Mouse (Mus musculus) forebrain, embryonic 11.5 days (tissue): ENCODE results near the gene Krt14. TPM values are rescaled to one million over a fixed set of nuclear protein-coding genes. Genes with fewer than 3 reads are reported as not detected.

Source experiments
- ATAC-seq: fragments of 200-750 bp; cut with Nextera tagmentation; replicated peaks from 2 replicates; pipeline ENCODE4 v1.8.0; 2017; ENCODE audit warnings: moderate TSS enrichment; ENCODE audit not compliant: low FRiP score
- DNase-seq: peaks from one replicate; pipeline ENCODE4 v3.0.0-alpha.2; 2017; ENCODE audit warnings: low spot score
- H3K27ac ChIP-seq: fragments of 300-500 bp; sonication (generic); 2 replicates; pipeline ENCODE4 v1.5.1; 2014; ENCODE audit warnings: low read depth, low read length
- H3K27me3 ChIP-seq: fragments of 300-500 bp; sonication (generic); 2 replicates; pipeline ENCODE4 v1.6.1; 2014; ENCODE audit warnings: mild to moderate bottlenecking, low read length, mixed read lengths; ENCODE audit not compliant: control insufficient read depth, insufficient read depth
- H3K36me3 ChIP-seq: fragments of 300-500 bp; sonication (generic); 2 replicates; pipeline ENCODE4 v1.6.1; 2014; ENCODE audit warnings: mild to moderate bottlenecking, low read length, moderate library complexity, mixed read lengths; ENCODE audit not compliant: control insufficient read depth, insufficient read depth
- H3K4me1 ChIP-seq: fragments of 300-500 bp; sonication (generic); replicated peaks from 2 replicates; pipeline ENCODE4 v1.6.1; 2014; ENCODE audit warnings: low read length, mixed read lengths; ENCODE audit not compliant: control insufficient read depth, insufficient read depth
- H3K4me2 ChIP-seq: fragments of 300-500 bp; sonication (generic); 2 replicates; pipeline ENCODE4 v1.6.1; 2014; ENCODE audit warnings: low read depth, mild to moderate bottlenecking, low read length, moderate library complexity, mixed read lengths; ENCODE audit not compliant: severe bottlenecking
- H3K4me3 ChIP-seq: fragments of 300-500 bp; sonication (generic); 2 replicates; pipeline ENCODE4 v1.5.1; 2014; ENCODE audit warnings: low read depth, low read length
- H3K9ac ChIP-seq: fragments of 300-500 bp; sonication (generic); 2 replicates; pipeline ENCODE4 v1.6.1; 2014; ENCODE audit warnings: low read length
- H3K9me3 ChIP-seq: fragments of 300-500 bp; sonication (generic); 2 replicates; pipeline ENCODE4 v1.6.1; 2016; ENCODE audit warnings: low read length, mixed read lengths; ENCODE audit not compliant: control insufficient read depth
- WGBS: fragments of 180-500 bp; shearing (Covaris S2); extraction: QIAGEN DNeasy Blood & Tissue Kit; methylation state at CpG from one replicate; pipeline ENCODE4 v1.1.7; 2014; 5-methylcytosine and 5-hydroxymethylcytosine counted together
- polyA plus RNA-seq: library from polyadenylated mRNA; unstranded; fragments of >200 nt; fragmentation: Nextera tagmentation; extraction: Ambion mirVana; gene quantifications from 2 replicates; pipeline ENCODE4 v1.2.1, GENCODE M21; 2014

Krt14 gene
- polyA plus RNA-seq, 1 experiment from 2014 or later: 1.7 TPM

DNA sequence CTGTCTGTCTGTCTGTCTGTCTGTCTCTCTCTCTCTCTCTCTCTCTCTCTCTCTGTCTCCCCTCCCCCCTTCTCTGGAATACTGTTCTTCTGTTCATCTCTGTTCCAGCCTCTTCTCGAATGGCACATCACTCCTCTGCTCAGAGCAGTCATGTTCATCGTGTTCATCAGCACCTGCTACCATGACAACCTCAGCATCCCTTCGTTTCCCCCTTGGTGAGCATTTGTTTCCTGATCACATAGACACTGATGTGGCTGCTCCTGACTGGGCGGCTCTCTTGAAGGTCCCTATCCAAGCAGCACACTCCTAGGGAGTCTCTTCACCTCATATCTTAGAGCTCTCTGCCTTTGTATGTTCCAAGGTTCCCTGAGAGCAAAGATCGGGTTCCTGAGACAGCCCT, 29.0 kb downstream of the Krt14 start:
- no peak for ATAC-seq
- no peaks in the 10 kb centered on the region for H3K4me1 ChIP-seq
- H3K4me3 ChIP-seq: no peak overlapping the region
- WGBS: 84% methylated on average over 5 of the region's 5 CpGs
- no peaks in the 10 kb centered on the region for H3K27me3 ChIP-seq
- no peak overlapping the region for H3K9ac ChIP-seq
- H3K4me2 ChIP-seq: no peak overlapping the region
- no peak for DNase-seq
- H3K27ac ChIP-seq: no peak overlapping the region
- H3K9me3 ChIP-seq: no peaks in the 10 kb centered on the region
- H3K36me3 ChIP-seq: no peaks in the 10 kb centered on the region

DNA sequence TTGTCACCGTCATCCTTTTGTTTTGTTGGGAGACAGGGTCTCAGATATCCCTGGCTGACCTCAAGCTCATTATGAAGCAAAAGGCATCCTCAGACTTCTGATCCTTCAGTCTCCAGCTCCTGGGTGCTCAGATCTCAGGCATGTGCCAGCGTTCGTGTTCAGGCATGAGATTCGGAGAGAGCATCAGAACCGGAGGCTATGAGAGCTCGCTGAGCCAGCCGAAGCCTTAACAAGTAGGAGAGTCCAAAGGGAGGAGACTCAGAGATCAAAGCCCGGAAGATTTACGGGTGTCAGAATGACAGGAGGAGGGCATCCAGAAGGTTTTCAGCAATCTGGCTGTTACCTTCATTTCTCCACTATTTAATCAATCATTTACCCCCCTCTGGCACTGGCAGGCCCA, 30.6 kb downstream of the Krt14 start:
- no peak overlapping the region for H3K4me3 ChIP-seq
- no peak for DNase-seq
- no peaks in the 10 kb centered on the region for H3K4me1 ChIP-seq
- no peak for ATAC-seq
- H3K27ac ChIP-seq: no peak overlapping the region
- no peaks in the 10 kb centered on the region for H3K36me3 ChIP-seq
- H3K9me3 ChIP-seq: no peaks in the 10 kb centered on the region
- no peak overlapping the region for H3K4me2 ChIP-seq
- 85% methylated on average over 9 of the region's 9 CpGs for WGBS
- no peak overlapping the region for H3K9ac ChIP-seq
- H3K27me3 ChIP-seq: no peaks in the 10 kb centered on the region

DNA sequence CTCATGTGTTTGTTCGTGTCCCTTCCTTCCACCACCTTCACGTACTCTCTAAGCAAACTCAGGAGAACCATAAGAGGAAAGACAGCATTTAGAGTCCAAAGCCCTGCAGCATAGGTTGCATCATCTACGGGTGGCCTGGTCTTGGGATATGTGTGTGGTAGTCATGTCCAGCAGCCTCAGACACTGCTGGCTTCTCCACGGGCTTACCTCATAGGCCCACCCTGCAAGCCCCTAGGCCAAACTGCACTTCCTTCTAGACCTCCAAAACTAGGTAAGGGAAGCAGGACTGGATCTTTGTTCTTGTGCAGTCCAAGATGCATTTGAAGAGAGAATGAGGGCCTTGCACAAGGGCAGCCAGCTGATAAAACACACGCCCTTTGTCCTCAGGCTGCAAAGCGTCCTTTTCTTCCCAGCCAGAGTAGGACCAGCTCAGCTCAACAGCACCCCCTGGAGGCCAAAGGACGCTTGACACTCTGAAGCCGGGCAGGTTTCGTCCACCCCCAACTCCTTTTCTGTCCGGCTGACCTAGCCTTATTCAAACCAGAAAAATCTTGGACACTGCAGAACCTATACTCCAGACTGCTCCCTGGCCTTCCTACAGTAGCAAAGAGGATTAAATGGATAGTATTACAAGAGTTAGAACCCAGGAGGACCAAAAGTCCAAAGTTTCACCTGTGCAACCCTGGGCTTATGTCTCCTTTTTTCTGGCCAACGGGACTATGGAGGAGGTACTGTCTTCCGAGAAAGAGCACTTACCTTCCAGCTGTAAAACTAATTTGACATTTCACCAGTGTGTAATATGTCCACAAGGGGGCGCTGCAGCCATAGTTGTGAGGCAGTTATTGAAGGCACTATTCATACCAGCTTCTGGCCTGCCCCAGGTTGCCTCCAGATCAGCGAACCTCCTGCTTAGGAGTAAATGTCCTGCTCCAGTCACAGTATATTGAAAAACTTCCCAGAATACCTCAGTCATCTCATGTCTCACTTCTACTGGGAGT, 38.3 kb downstream of the Krt14 start:
- Histone ChIP-seq H3K4me3 (no peak overlapping the region), H3K4me1 (no peaks in the 10 kb centered on the region), H3K4me2 (no peak overlapping the region), H3K27me3 (no peaks in the 10 kb centered on the region), H3K9ac (no peak overlapping the region), H3K36me3 (no peaks in the 10 kb centered on the region), H3K9me3 (no peaks in the 10 kb centered on the region), H3K27ac (no peak overlapping the region)
- 30% methylated on average over 14 of the region's 14 CpGs for WGBS
- peak; percentile 90 for DNase-seq
- peak; percentile 64 for ATAC-seq

DNA sequence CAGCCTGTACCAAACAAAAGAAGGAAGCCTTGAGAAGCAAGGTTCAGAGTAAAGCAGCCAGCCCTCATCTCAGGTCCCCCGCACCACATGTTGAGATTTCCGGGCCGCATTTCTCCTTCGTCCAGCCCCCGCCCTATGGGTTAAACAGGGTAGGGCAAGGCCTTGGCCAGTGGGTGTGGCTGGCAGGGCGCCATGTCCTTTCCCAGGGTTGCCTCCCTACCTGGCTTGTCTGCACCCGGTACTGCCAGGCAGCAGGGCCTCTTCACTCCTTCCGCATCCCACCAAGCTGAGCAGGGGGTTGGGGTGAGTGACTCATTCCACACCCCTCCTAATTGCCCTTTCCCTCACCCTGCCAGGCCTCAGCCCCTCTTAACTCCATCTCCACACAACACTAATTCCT, 39.3 kb downstream of the Krt14 start:
- H3K9ac ChIP-seq: no peak overlapping the region
- ATAC-seq: no peak
- 94% methylated on average over 8 of the region's 8 CpGs for WGBS
- H3K4me1 ChIP-seq: no peaks in the 10 kb centered on the region
- H3K27me3 ChIP-seq: no peaks in the 10 kb centered on the region
- DNase-seq: no peak
- no peak overlapping the region for H3K4me3 ChIP-seq
- no peak overlapping the region for H3K27ac ChIP-seq
- H3K9me3 ChIP-seq: no peaks in the 10 kb centered on the region
- H3K4me2 ChIP-seq: no peak overlapping the region
- H3K36me3 ChIP-seq: no peaks in the 10 kb centered on the region

DNA sequence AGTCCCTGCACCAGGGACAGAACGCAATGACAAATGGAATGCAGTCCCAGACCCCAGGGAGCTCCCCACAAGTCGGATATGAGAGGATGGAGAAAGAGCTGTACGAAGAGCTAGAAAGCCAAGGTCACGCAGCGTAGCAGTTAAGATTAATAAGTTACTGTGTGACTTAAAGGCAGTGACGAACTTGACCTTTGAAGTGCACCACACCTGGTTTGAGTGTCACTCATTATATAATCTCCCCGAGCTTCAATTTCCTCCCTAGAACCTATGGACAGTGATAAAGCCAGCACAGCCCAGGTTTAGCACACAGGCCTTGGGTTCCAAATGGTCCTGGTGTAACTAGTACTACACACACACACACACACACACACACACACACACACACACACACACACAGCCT, 43.0 kb downstream of the Krt14 start:
- Histone ChIP-seq H3K4me3 (no peak overlapping the region), H3K4me2 (no peak overlapping the region), H3K27me3 (no peaks in the 10 kb centered on the region), H3K4me1 (no peaks in the 10 kb centered on the region), H3K36me3 (no peaks in the 10 kb centered on the region), H3K9ac (no peak overlapping the region), H3K27ac (no peak overlapping the region), H3K9me3 (no peaks in the 10 kb centered on the region)
- DNase-seq (no peak), ATAC-seq (no peak)
- WGBS: 70% methylated on average over 7 of the region's 7 CpGs

DNA sequence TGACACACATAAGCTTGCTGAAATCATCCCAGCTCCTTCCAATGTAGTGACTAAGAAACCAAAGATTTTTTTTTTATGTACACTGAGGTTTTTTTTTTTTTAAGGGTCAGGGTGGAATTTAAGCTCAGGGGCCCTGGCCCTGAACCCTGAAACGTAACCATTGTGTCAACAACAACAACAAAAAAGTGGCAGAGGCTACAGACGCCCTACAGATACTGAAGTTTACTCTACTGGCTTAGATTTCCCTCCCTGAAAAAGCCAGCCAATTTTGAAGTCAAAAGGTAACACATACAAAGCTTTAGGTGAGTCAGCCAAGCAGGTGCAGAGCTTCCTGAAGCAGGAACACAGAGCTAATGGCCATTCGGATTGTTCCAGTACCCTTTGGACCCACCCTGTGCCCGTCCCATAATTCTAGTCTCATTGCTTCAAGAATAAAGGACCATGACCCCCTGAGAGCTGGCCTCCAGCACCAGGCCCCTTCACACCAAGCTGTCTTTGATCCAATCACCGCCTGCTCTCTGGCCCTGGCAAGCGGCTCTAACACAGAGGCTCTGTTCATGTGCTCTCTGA, 49.4 kb downstream of the Krt14 start:
- no peak overlapping the region for H3K27ac ChIP-seq
- H3K36me3 ChIP-seq: no peaks in the 10 kb centered on the region
- H3K9me3 ChIP-seq: no peaks in the 10 kb centered on the region
- no peak overlapping the region for H3K4me3 ChIP-seq
- ATAC-seq: no peak
- H3K9ac ChIP-seq: no peak overlapping the region
- no peak for DNase-seq
- 75% methylated on average over 6 of the region's 6 CpGs for WGBS
- H3K4me1 ChIP-seq: no peaks in the 10 kb centered on the region
- no peaks in the 10 kb centered on the region for H3K27me3 ChIP-seq
- no peak overlapping the region for H3K4me2 ChIP-seq

DNA sequence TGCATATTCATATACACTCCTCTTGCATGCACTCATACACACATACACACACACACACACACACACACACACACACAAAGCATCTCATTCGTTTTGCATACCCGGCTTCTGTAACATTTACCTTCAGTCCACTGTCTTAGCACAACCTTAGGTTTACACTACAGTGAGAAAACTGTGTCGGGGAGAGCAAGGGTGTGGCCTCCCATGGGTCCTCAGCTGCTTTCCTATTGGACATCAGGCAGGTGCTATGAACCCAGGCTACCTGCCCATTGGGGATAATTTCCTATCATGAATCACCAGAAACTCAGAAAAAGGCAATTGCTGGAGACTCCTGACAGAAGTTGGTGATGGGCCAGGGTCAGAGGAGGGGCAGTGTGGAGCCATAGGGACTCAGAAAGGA, 50.0 kb downstream of the Krt14 start:
- no peak for ATAC-seq
- WGBS: 87% methylated on average over 3 of the region's 3 CpGs
- no peaks in the 10 kb centered on the region for H3K27me3 ChIP-seq
- no peaks in the 10 kb centered on the region for H3K36me3 ChIP-seq
- H3K9me3 ChIP-seq: no peaks in the 10 kb centered on the region
- no peak overlapping the region for H3K27ac ChIP-seq
- no peak for DNase-seq
- H3K4me1 ChIP-seq: no peaks in the 10 kb centered on the region
- H3K9ac ChIP-seq: no peak overlapping the region
- no peak overlapping the region for H3K4me3 ChIP-seq
- no peak overlapping the region for H3K4me2 ChIP-seq

DNA sequence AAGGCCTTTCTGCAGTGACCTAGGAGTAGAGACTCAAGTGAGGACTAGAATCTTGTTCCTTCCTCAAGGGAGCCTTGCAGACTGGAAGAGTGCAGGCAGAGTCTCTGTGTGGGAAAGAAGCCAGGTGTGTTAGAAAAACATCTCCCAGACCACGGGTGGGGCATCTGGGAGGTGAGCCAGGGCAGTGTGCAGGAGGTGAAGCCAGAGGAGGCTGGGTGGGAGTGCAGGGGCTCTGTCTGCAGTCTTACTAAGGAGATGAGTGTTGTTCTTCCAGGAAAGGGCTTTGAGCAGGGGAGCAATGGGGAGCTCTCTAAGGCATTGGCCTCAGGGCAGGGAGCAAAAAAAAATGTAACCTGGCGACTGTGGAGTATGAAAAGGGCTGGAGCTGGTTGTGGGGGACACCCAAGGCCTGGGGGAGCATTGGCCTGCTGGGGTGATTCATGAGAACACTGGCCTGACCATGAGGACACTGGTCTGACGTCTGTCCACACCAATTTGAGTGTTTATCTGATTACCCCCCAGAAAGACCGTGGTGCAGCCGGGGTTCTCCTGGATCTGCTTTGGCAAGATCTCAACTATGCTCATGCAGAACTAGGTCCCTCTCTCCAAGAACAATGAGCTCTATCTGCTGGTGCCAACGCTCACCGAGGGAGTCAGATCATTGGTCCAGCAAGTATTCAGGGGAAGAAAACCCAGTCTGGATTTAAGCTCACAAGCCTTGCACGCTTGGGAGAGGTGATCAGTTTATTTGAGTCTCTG, 51.7 kb downstream of the Krt14 start:
- no peaks in the 10 kb centered on the region for H3K9me3 ChIP-seq
- H3K27ac ChIP-seq: no peak overlapping the region
- H3K4me1 ChIP-seq: no peaks in the 10 kb centered on the region
- no peak overlapping the region for H3K4me2 ChIP-seq
- 79% methylated on average over 8 of the region's 8 CpGs for WGBS
- DNase-seq (no peak), ATAC-seq (no peak)
- no peaks in the 10 kb centered on the region for H3K36me3 ChIP-seq
- H3K4me3 ChIP-seq: no peak overlapping the region
- no peaks in the 10 kb centered on the region for H3K27me3 ChIP-seq
- H3K9ac ChIP-seq: no peak overlapping the region
